Mouse (Mus musculus): ENCODE measurements around the gene Gm11037. TPM values are rescaled to one million over a fixed set of nuclear protein-coding genes. Genes with fewer than 3 reads are reported as not detected.

Gene Gm11037
- polyA plus RNA-seq, 1 experiment = not detected

GRCm38 (mm10) chr2:131143007-131143780, 9.9 kb downstream of the Gm11037 start:
- Histone ChIP-seq H3K36me3 (ENCODE audit: control insufficient read depth) (peaks cover 92% of the 10 kb centered on the region), H3K27me3 (ENCODE audit: control insufficient read depth) (no peaks in the 10 kb centered on the region; the same call in 1 of the 2 replicates)
- no peak for TF ChIP-seq GATA1 (IDR thresholded peaks at IDR 0.05; ENCODE audit: low read length)
- no peak for TF ChIP-seq TAL1 (IDR thresholded peaks at IDR 0.05; ENCODE audit: low read length)

GRCm38 (mm10) chr2:131145121-131145520, 11.8 kb downstream of the Gm11037 start:
- Histone ChIP-seq H3K27me3 (ENCODE audit: control insufficient read depth) (no peaks in the 10 kb centered on the region; the same call in 1 of the 2 replicates), H3K4me1 (ENCODE audit: control insufficient read depth) (peaks cover 57% of the 10 kb centered on the region), H3K4me3 (replicated peaks) (no peak overlapping the region), H3K9me3 (ENCODE audit: control insufficient read depth, low read length) (peaks cover 5% of the 10 kb centered on the region; the same call in 1 of the 2 replicates), H3K36me3 (ENCODE audit: control insufficient read depth) (peaks cover 95% of the 10 kb centered on the region)
- TF ChIP-seq TAL1 (IDR thresholded peaks at IDR 0.05; ENCODE audit: low read length) = no peak
- no peak for TF ChIP-seq GATA1 (IDR thresholded peaks at IDR 0.05; ENCODE audit: low read length)

More at GRCm38 (mm10) chr2:131143007-131143780, 9.9 kb downstream of the Gm11037 start:
- Histone ChIP-seq H3K4me1 (ENCODE audit: control insufficient read depth) (peaks cover 68% of the 10 kb centered on the region), H3K9me3 (ENCODE audit: control insufficient read depth, low read length) (peaks cover 5% of the 10 kb centered on the region; the same call in 1 of the 2 replicates), H3K4me3 (replicated peaks) (no peak overlapping the region)

GRCm38 (mm10) chr2:131145536-131145935, 12.2 kb downstream of the Gm11037 start:
- peaks cover 56% of the 10 kb centered on the region for H3K4me1 ChIP-seq (ENCODE audit: control insufficient read depth)
- TF ChIP-seq GATA1 (IDR thresholded peaks at IDR 0.05; ENCODE audit: low read length) = no peak
- TF ChIP-seq TAL1 (IDR thresholded peaks at IDR 0.05; ENCODE audit: low read length) = no peak
- H3K4me3 ChIP-seq (replicated peaks) = no peak overlapping the region
- peaks cover 5% of the 10 kb centered on the region; the same call in 1 of the 2 replicates for H3K9me3 ChIP-seq (ENCODE audit: control insufficient read depth, low read length)
- no peaks in the 10 kb centered on the region; the same call in 1 of the 2 replicates for H3K27me3 ChIP-seq (ENCODE audit: control insufficient read depth)
- peaks cover 98% of the 10 kb centered on the region for H3K36me3 ChIP-seq (ENCODE audit: control insufficient read depth)

GRCm38 (mm10) chr2:131146193-131147042, 13.1 kb downstream of the Gm11037 start:
- peaks cover 5% of the 10 kb centered on the region; the same call in 1 of the 2 replicates for H3K9me3 ChIP-seq (ENCODE audit: control insufficient read depth, low read length)
- H3K4me3 ChIP-seq (replicated peaks) = no peak overlapping the region
- H3K27me3 ChIP-seq (ENCODE audit: control insufficient read depth) = no peaks in the 10 kb centered on the region; the same call in 1 of the 2 replicates
- TF ChIP-seq GATA1 (IDR thresholded peaks at IDR 0.05; ENCODE audit: low read length) (no peak), TAL1 (IDR thresholded peaks at IDR 0.05; ENCODE audit: low read length) (no peak)
- H3K36me3 ChIP-seq (ENCODE audit: control insufficient read depth) = peaks cover 98% of the 10 kb centered on the region
- H3K4me1 ChIP-seq (ENCODE audit: control insufficient read depth) = peaks cover 56% of the 10 kb centered on the region

GRCm38 (mm10) chr2:131147043-131147365, 13.7 kb downstream of the Gm11037 start:
- H3K9me3 ChIP-seq (ENCODE audit: control insufficient read depth, low read length) = peaks cover 5% of the 10 kb centered on the region; the same call in 1 of the 2 replicates
- peaks cover 98% of the 10 kb centered on the region for H3K36me3 ChIP-seq (ENCODE audit: control insufficient read depth)
- no peaks in the 10 kb centered on the region; the same call in 1 of the 2 replicates for H3K27me3 ChIP-seq (ENCODE audit: control insufficient read depth)
- no peak overlapping the region for H3K4me3 ChIP-seq (replicated peaks)
- H3K4me1 ChIP-seq (ENCODE audit: control insufficient read depth) = peaks cover 56% of the 10 kb centered on the region
- no peak for TF ChIP-seq GATA1 (IDR thresholded peaks at IDR 0.05; ENCODE audit: low read length)
- no peak for TF ChIP-seq TAL1 (IDR thresholded peaks at IDR 0.05; ENCODE audit: low read length)

- Histone ChIP-seq H3K36me3 (ENCODE audit: control insufficient read depth) (peaks cover 99% of the 10 kb centered on the region), H3K9me3 (ENCODE audit: control insufficient read depth, low read length) (peaks cover 13% of the 10 kb centered on the region), H3K4me3 (replicated peaks) (no peak overlapping the region), H3K27me3 (ENCODE audit: control insufficient read depth) (no peaks in the 10 kb centered on the region; the same call in 1 of the 2 replicates), H3K4me1 (ENCODE audit: control insufficient read depth) (peaks cover 56% of the 10 kb centered on the region)
- TF ChIP-seq GATA1 (IDR thresholded peaks at IDR 0.05; ENCODE audit: low read length) (no peak), TAL1 (IDR thresholded peaks at IDR 0.05; ENCODE audit: low read length) (no peak)
These were observed 15.3 kb downstream of the Gm11037 start for GRCm38 (mm10) chr2:131148353-131149253.

DNA sequence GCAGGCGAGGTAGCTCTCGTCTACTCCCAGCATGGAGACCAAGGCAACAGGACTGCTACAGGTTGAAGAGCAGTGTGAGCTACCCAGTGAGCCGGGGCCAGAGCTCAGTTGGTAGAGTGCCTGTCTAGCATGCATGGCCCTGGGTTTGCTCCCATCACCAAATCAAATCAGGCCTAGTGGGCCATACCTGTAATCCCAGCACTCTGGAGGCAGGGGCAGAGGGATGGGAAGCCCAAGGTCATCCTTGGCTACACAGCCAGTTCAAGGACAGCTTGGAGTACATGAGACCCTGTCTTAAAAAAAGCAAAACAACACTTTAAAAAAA, 15.9 kb downstream of the Gm11037 start:
- Histone ChIP-seq H3K36me3 (ENCODE audit: control insufficient read depth) (peaks cover 100% of the 10 kb centered on the region), H3K4me1 (ENCODE audit: control insufficient read depth) (peaks cover 61% of the 10 kb centered on the region), H3K27me3 (ENCODE audit: control insufficient read depth) (no peaks in the 10 kb centered on the region; the same call in 1 of the 2 replicates), H3K4me3 (replicated peaks) (no peak overlapping the region), H3K9me3 (ENCODE audit: control insufficient read depth, low read length) (peaks cover 13% of the 10 kb centered on the region)
- TF ChIP-seq TAL1 (IDR thresholded peaks at IDR 0.05; ENCODE audit: low read length) (no peak), GATA1 (IDR thresholded peaks at IDR 0.05; ENCODE audit: low read length) (no peak)

GRCm38 (mm10) chr2:131152166-131152730, 19.0 kb downstream of the Gm11037 start:
- Histone ChIP-seq H3K4me1 (ENCODE audit: control insufficient read depth) (peaks cover 80% of the 10 kb centered on the region), H3K9me3 (ENCODE audit: control insufficient read depth, low read length) (peaks cover 8% of the 10 kb centered on the region), H3K4me3 (replicated peaks) (peak overlapping the region; percentile 31), H3K27me3 (ENCODE audit: control insufficient read depth) (no peaks in the 10 kb centered on the region; the same call in 1 of the 2 replicates), H3K36me3 (ENCODE audit: control insufficient read depth) (peaks cover 100% of the 10 kb centered on the region)
- TF ChIP-seq GATA1 (IDR thresholded peaks at IDR 0.05; ENCODE audit: low read length) = peak; percentile 85
- peak; percentile 86 for TF ChIP-seq TAL1 (IDR thresholded peaks at IDR 0.05; ENCODE audit: low read length)

Measured in erythroblast, embryonic 14.5 days (primary cell).